Mouse (Mus musculus): ENCODE measurements at regions not wholly inside any gene's neighbourhood (a gene's known extent, or its start where the extent isn't known, plus 50 kb on each side); places are given as distances from the start of the nearest gene placed in this dataset.

DNA sequence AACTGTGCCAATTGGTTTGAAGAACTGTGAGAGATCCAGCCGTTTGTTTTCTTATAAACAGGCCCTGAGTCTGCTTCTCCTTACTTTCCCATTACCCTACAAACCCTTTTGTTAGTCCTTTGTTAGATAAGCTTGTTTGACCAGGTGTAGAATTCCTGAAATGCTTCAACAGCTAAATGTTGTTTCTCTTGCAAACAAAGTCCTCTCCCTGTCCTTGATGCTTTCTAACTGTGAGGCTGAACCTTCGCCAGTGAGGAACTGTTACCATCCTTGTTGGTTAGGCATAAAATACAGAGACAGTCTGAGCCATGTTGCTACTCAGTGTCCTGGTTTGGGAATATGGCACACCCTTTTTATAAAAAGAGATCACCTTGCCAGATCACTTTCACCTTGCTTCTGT is 65.5 kb upstream of the Nfkb1 start:
- TF ChIP-seq POLR2A (IDR thresholded peaks at IDR 0.05; ENCODE audit: insufficient read depth, low read length), result no peak
- 0 out of 2 replicates have a peak, but pooled peaks have one; percentile 10 for TF ChIP-seq EP300 (IDR thresholded peaks at IDR 0.05; ENCODE audit: insufficient read depth, low read depth, low read length)
